21 mouse cellular contexts compared by ENCODE assay signal in the genomic region with DNA sequence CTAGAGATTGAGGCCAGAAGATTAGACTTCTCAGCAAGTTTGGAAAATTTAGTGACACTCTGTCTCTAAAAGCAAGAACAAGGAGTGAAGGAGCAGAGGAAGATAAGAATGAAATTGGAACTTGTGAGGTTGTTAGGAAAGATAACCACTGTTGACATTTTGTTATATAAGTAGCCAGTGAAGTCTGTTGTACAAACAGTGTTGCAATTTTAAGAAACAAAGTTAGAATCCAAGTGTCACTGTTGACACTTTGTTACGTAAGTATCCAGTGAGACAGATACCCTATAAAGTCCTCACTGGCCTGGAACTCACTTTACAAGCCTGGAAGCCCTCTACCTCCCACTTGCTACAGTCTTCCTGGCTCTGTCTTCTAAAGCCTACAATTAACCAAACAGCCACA.
"Had no signal": no experiment of that assay in that cellular context is flagged by ENCODE, and none has a peak within 500 bp of the region (broad histone marks: within the 10 kb centered on the region; RNA-seq: fewer than 3 reads in every experiment).

No protein-coding gene starts in this region.

- H3K27me3 ChIP-seq: liver, embryonic 13.5 days; midbrain, embryonic 12.5 days; midbrain, embryonic 15.5 days; neural tube, embryonic 12.5 days; neural tube, embryonic 15.5 days had no signal

- H3K4me2 ChIP-seq: liver, embryonic 13.5 days; lung, embryonic 14.5 days; midbrain, embryonic 12.5 days; midbrain, embryonic 15.5 days; neural tube, embryonic 12.5 days; neural tube, embryonic 15.5 days had no signal

- H3K36me3 ChIP-seq: liver, embryonic 13.5 days; midbrain, embryonic 12.5 days; midbrain, embryonic 15.5 days had no signal

- H3K4me1 ChIP-seq: midbrain, embryonic 12.5 days; midbrain, embryonic 15.5 days; neural tube, embryonic 12.5 days had no signal

- ATAC-seq: intestine, embryonic 16.5 days; lung, postnatal 0 days; midbrain, embryonic 15.5 days had no signal

- H3K27ac ChIP-seq: kidney, postnatal 0 days; left cerebral cortex, adult 2 months; liver, embryonic 13.5 days; midbrain, embryonic 12.5 days; midbrain, embryonic 15.5 days; neural tube, embryonic 12.5 days; neural tube, embryonic 15.5 days; stomach, postnatal 0 days had no signal

- H3K9me3 ChIP-seq: liver, embryonic 13.5 days; midbrain, embryonic 12.5 days; midbrain, embryonic 15.5 days; neural tube, embryonic 12.5 days; neural tube, embryonic 15.5 days had no signal

- DNase-seq: kidney, adult 18-20 months; kidney, adult 9 months; kidney, postnatal 25 days; layer of hippocampus, postnatal 36 days; liver, embryonic 13.5 days; lung, embryonic 14.5 days; lung, postnatal 4 days; right cerebral cortex, adult 18-20 months; right cerebral cortex, postnatal 14 days; right cerebral cortex, postnatal 4 days; thymus, adult 18-20 months; thymus, postnatal 36 days had no signal

- H3K4me3 ChIP-seq: left cerebral cortex, adult 2 months; liver, embryonic 13.5 days; midbrain, embryonic 12.5 days; midbrain, embryonic 15.5 days; neural tube, embryonic 12.5 days; neural tube, embryonic 15.5 days had no signal

- H3K9ac ChIP-seq: liver, embryonic 13.5 days; lung, embryonic 14.5 days; midbrain, embryonic 12.5 days; midbrain, embryonic 15.5 days; neural tube, embryonic 12.5 days; neural tube, embryonic 15.5 days had no signal
